Mouse (Mus musculus) MEL (cell line): ENCODE measurements around the gene Gm20708. TPM values are rescaled to one million over a fixed set of nuclear protein-coding genes. Genes with fewer than 3 reads are reported as not detected.

Experiments
- DNase-seq: peaks from one replicate; pipeline ENCODE4 v3.0.0; 2011; ENCODE audit warnings: low read depth, low spot score
- H3K27ac ChIP-seq: 2 replicates; pipeline ENCODE4 v1.5.1; 2012; ENCODE audit warnings: low read depth, mild to moderate bottlenecking, control low read depth, low read length, moderate library complexity; ENCODE audit not compliant: control insufficient read depth
- H3K27me3 ChIP-seq, 2 experiments: fragments of 150-350 bp in 1 of 2; sonication (generic) in 1 of 2; 2 replicates each; pipeline ENCODE4 v1.6.1; 2012; ENCODE audit warnings: low read length in 2 of 2, mild to moderate bottlenecking in 2 of 2, improper control_type of control experiment in 1 of 2, moderate library complexity in 1 of 2; ENCODE audit not compliant: insufficient read depth in 2 of 2, control insufficient read depth in 1 of 2
- H3K36me3 ChIP-seq, 2 experiments: 2 replicates each; pipeline ENCODE4 v1.6.1; 2012 to 2014; ENCODE audit warnings: low read length in 2 of 2, improper control_type of control experiment in 1 of 2, inconsistent platforms in 1 of 2, mild to moderate bottlenecking in 1 of 2; ENCODE audit not compliant: insufficient read depth in 2 of 2, control insufficient read depth in 1 of 2
- H3K4me1 ChIP-seq, 2 experiments: fragments of 150-350 bp in 1 of 2; sonication (generic) in 1 of 2; 2 replicates each; pipeline ENCODE4 v1.6.1; 2012; ENCODE audit warnings: low read length in 2 of 2, improper control_type of control experiment in 1 of 2, mild to moderate bottlenecking in 1 of 2; ENCODE audit not compliant: insufficient read depth in 2 of 2, control insufficient read depth in 1 of 2
- H3K4me3 ChIP-seq, 2 experiments: fragments of 150-350 bp in 1 of 2; sonication (generic) in 1 of 2; 2 replicates each; pipeline ENCODE4 v1.5.1; 2012; ENCODE audit warnings: low read depth in 2 of 2, low read length in 2 of 2, mild to moderate bottlenecking in 2 of 2, moderate library complexity in 2 of 2, control low read depth in 1 of 2, improper control_type of control experiment in 1 of 2; ENCODE audit not compliant: control insufficient read depth in 1 of 2, insufficient read depth in 1 of 2
- H3K79me2 ChIP-seq: 2 replicates; pipeline ENCODE4 v1.6.1; 2012; ENCODE audit warnings: mild to moderate bottlenecking, low read length, moderate library complexity; ENCODE audit not compliant: control insufficient read depth, poor library complexity, insufficient read depth
- H3K9ac ChIP-seq: 2 replicates; pipeline ENCODE4 v1.6.1; 2012; ENCODE audit warnings: low read depth, mild to moderate bottlenecking, control low read depth, low read length, moderate library complexity; ENCODE audit not compliant: control insufficient read depth, poor library complexity, severe bottlenecking
- H3K9me3 ChIP-seq: fragments of 150-350 bp; sonication (generic); replicated peaks from 2 replicates; pipeline ENCODE4 v1.6.1; 2012; ENCODE audit warnings: mild to moderate bottlenecking, low read length, improper control_type of control experiment, moderate library complexity; ENCODE audit not compliant: insufficient read depth
- BHLHE40 ChIP-seq: IDR thresholded peaks from 2 replicates; pipeline ENCODE4 v1.6.1; 2012; ENCODE audit warnings: low read depth, mild to moderate bottlenecking, inconsistent platforms, low read length, improper control_type of control experiment, borderline replicate concordance
- GATA1 ChIP-seq: IDR thresholded peaks from 2 replicates; pipeline ENCODE4 v1.6.1; 2011; ENCODE audit warnings: low read depth, low read length, improper control_type of control experiment
- HCFC1 ChIP-seq: IDR thresholded peaks from 2 replicates; pipeline ENCODE4 v1.6.1; 2012; ENCODE audit warnings: low read depth, mild to moderate bottlenecking, inconsistent platforms, low read length, improper control_type of control experiment, moderate library complexity
- MEF2A ChIP-seq: IDR thresholded peaks from 2 replicates; pipeline ENCODE4 v1.6.1; 2014; ENCODE audit warnings: low read depth, mild to moderate bottlenecking, inconsistent platforms, low read length, improper control_type of control experiment; ENCODE audit not compliant: poor library complexity, insufficient replicate concordance, severe bottlenecking; ENCODE audit errors: extremely low read depth
- NRF1 ChIP-seq: IDR thresholded peaks from 2 replicates; pipeline ENCODE4 v1.6.1; 2014; ENCODE audit warnings: low read depth, mild to moderate bottlenecking, inconsistent platforms, low read length, improper control_type of control experiment, moderate library complexity; ENCODE audit not compliant: poor library complexity, insufficient read depth, severe bottlenecking
- POLR2A ChIP-seq, 2 experiments: IDR thresholded peaks; 2 replicates each; pipeline ENCODE4 v1.6.1; 2011 to 2012; ENCODE audit warnings: low read length in 2 of 2, mild to moderate bottlenecking in 2 of 2, control low read depth in 1 of 2, improper control_type of control experiment in 1 of 2, low read depth in 1 of 2, moderate library complexity in 1 of 2; ENCODE audit not compliant: control insufficient read depth in 1 of 2, insufficient read depth in 1 of 2, poor library complexity in 1 of 2
- POLR2AphosphoS5 ChIP-seq: IDR thresholded peaks from 2 replicates; pipeline ENCODE4 v1.6.1; 2012; ENCODE audit warnings: low read depth, borderline replicate concordance, mild to moderate bottlenecking, inconsistent platforms, low read length, moderate library complexity, mixed read lengths
- RAD21 ChIP-seq: IDR thresholded peaks from 2 replicates; pipeline ENCODE4 v1.6.1; 2011; ENCODE audit warnings: mild to moderate bottlenecking, low read depth, low read length, improper control_type of control experiment
- RCOR1 ChIP-seq: IDR thresholded peaks from 2 replicates; pipeline ENCODE4 v1.6.1; 2012; ENCODE audit warnings: low read depth, mild to moderate bottlenecking, inconsistent platforms, low read length, improper control_type of control experiment
- TBP ChIP-seq: IDR thresholded peaks from 2 replicates; pipeline ENCODE4 v1.8.0; 2011; ENCODE audit warnings: low read depth, low read length, improper control_type of control experiment
- TCF12 ChIP-seq: IDR thresholded peaks from 2 replicates; pipeline ENCODE4 v1.6.1; 2014; ENCODE audit warnings: low read depth, mild to moderate bottlenecking, inconsistent platforms, low read length, improper control_type of control experiment, moderate library complexity
- UBTF ChIP-seq: IDR thresholded peaks from 2 replicates; pipeline ENCODE4 v1.6.1; 2012; ENCODE audit warnings: low read depth, mild to moderate bottlenecking, inconsistent platforms, low read length, improper control_type of control experiment, moderate library complexity, borderline replicate concordance; ENCODE audit not compliant: insufficient read depth
- USF1 ChIP-seq: IDR thresholded peaks from 2 replicates; pipeline ENCODE4 v1.6.1; 2014; ENCODE audit warnings: low read depth, mild to moderate bottlenecking, inconsistent platforms, low read length, improper control_type of control experiment, moderate library complexity
- USF2 ChIP-seq, 2 experiments: IDR thresholded peaks; 2 replicates each; pipeline ENCODE4 v1.6.1; 2011 to 2012; ENCODE audit warnings: improper control_type of control experiment in 2 of 2, low read length in 2 of 2, borderline replicate concordance in 1 of 2, inconsistent platforms in 1 of 2, low read depth in 1 of 2, mild to moderate bottlenecking in 1 of 2; ENCODE audit not compliant: insufficient read depth in 1 of 2
- ZNF384 ChIP-seq: IDR thresholded peaks from 2 replicates; pipeline ENCODE4 v1.6.1; 2012; ENCODE audit warnings: low read depth, mild to moderate bottlenecking, inconsistent platforms, low read length, improper control_type of control experiment
- polyA plus RNA-seq, 2 experiments: library from polyadenylated mRNA; stranded (reverse) in 1 of 2; unstranded in 1 of 2; fragments of >175 nt in 1 of 2; fragments of >200 nt in 1 of 2; gene quantifications; 2 replicates each; pipeline versions ENCODE4 v1.2.1 to v1.2.4; 2012; ENCODE audit warnings: low replicate concordance in 2 of 2, low read depth in 1 of 2; ENCODE audit not compliant: insufficient read length in 2 of 2, insufficient read depth in 1 of 2, missing spikeins in 1 of 2
- total RNA-seq: library from RNA; depleted of rRNA; stranded (reverse); fragments of 300-350 nt; gene quantifications from 2 replicates; pipeline ENCODE4 v1.2.3, GENCODE M21; 2012

Gm20708 gene
- total and polyA plus RNA-seq, 3 experiments, result 0.70 to 0.85 TPM; not detected in 1

GRCm38 (mm10) chr11:117871911-117872584 is 62.6 kb downstream of the Gm20708 start:
- H3K27ac ChIP-seq, result no peak overlapping the region
- H3K4me3 ChIP-seq, result no peak overlapping the region

DNA sequence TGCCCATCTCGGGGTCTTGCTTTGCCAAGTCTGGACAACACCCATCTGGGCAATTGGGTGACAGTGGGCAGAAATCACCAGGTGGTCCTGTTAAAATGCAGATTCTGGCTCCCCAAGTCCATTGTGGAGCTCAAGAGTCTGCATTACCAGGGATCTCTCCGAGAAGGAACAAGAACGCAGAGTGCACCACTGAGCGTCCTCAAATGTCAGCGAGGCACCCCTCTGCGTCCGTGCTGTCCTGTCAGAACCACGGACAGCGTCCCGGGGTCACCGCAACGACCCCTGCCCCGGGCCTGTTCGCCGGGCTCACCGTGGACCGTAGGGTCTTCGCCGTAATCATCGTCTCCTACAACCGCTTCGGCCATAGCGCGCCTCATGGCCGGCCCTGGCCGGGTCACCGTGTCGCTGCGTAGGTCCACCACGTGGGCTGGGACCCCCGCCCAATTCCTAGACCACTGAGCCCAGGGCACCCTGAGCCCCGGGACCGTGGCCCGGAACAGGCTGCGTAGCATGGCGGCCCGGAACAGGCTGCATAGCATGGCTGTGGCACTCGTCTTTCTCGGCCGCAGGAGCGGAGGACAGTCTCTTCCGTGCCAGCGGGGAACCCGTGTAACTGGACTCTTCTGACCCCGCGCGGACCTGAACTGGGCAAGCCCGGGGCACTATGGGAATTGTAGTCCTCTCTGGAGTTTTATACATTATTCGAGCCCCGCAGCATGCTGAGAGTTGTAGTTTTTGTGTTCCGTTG is 63.6 kb downstream of the Gm20708 start, which contains the start of gene Tha1:
TSS of gene Tha1 (minus strand) at position 621 of the 748 bp plus-strand sequence.
- peaks cover 2 to 3% of the 10 kb centered on the region in 2 experiments; a peak in 3 of 4 replicates for H3K27me3 ChIP-seq
- H3K79me2 ChIP-seq, result no peaks in the 10 kb centered on the region
- no peak for DNase-seq
- H3K9me3 ChIP-seq, result no peaks in the 10 kb centered on the region
- H3K4me1 ChIP-seq, result peaks cover 0 to 3% of the 10 kb centered on the region in 2 experiments; a peak in 1 of 4 replicates
- H3K27ac ChIP-seq, result no peak within 1 kb of the TSS
- no peaks in the 10 kb centered on the region for H3K36me3 ChIP-seq
- H3K4me3 ChIP-seq, result no peak within 1 kb of the TSS
- 0 out of 2 replicates have a peak, but pooled peaks have one; percentile 35 for TF ChIP-seq HCFC1
- no peak for TF ChIP-seq RAD21
- TF ChIP-seq, all 39 proteins: peak for 1
- H3K9ac ChIP-seq, result no peak within 1 kb of the TSS

More at GRCm38 (mm10) chr11:117871911-117872584, 62.6 kb downstream of the Gm20708 start:
- H3K27me3 ChIP-seq, result peaks cover 2 to 3% of the 10 kb centered on the region in 2 experiments; a peak in 3 of 4 replicates
- no peaks in the 10 kb centered on the region for H3K4me1 ChIP-seq
- no peaks in the 10 kb centered on the region for H3K9me3 ChIP-seq
- no peak overlapping the region for H3K9ac ChIP-seq
- no peaks in the 10 kb centered on the region for H3K36me3 ChIP-seq
- TF ChIP-seq NRF1 (no peak), ZNF384 (no peak), TCF12 (no peak), UBTF (no peak), MEF2A (no peak), USF1 (no peak), GATA1 (no peak), POLR2AphosphoS5 (no peak), TBP (no peak), BHLHE40 (no peak), USF2 (IDR thresholded peaks at IDR 0.05; ENCODE audit: borderline replicate concordance in 1 of 2, insufficient read depth in 1 of 2, low read depth in 1 of 2, low read length in 2 of 2) (no peak), POLR2A (IDR thresholded peaks at IDR 0.05; ENCODE audit: control insufficient read depth in 1 of 2, insufficient read depth in 1 of 2, low read depth in 1 of 2, low read length in 2 of 2, poor library complexity in 1 of 2) (no peak), RCOR1 (no peak)
- H3K79me2 ChIP-seq, result no peaks in the 10 kb centered on the region
- no peak for DNase-seq
